Mouse (Mus musculus): ENCODE results near the gene Pald1. TPM values are rescaled to one million over a fixed set of nuclear protein-coding genes. Genes with fewer than 3 reads are reported as not detected.

Pald1 gene
- polyA plus RNA-seq, 1 experiment from 2014 or later = 10.0 TPM

GRCm38 (mm10) chr10:61327545-61327944 lies 55.8 kb downstream of the Pald1 start:
- ATAC-seq (no peak), DNase-seq (ENCODE audit: low spot score) (no peak)
- H3K36me3 ChIP-seq (ENCODE audit: control insufficient read depth, insufficient read depth, low read length) = no peaks in the 10 kb centered on the region
- WGBS = 84% methylated on average over 10 of the region's 10 CpGs
- H3K27ac ChIP-seq (ENCODE audit: low read depth, low read length) = no peak overlapping the region
- H3K4me3 ChIP-seq (ENCODE audit: low read depth, low read length) = no peak overlapping the region
- no peaks in the 10 kb centered on the region; the same call in 1 of the 2 replicates for H3K4me1 ChIP-seq (ENCODE audit: control insufficient read depth, insufficient read depth, low read length)
- no peaks in the 10 kb centered on the region for H3K9me3 ChIP-seq (replicated peaks; ENCODE audit: control insufficient read depth, low read length)
- H3K9ac ChIP-seq (ENCODE audit: low read length) = no peak overlapping the region
- no peaks in the 10 kb centered on the region for H3K27me3 ChIP-seq (replicated peaks; ENCODE audit: control insufficient read depth, insufficient read depth, low read length)
- H3K4me2 ChIP-seq (ENCODE audit: low read length) = no peak overlapping the region

- H3K36me3 ChIP-seq (ENCODE audit: control insufficient read depth, insufficient read depth, low read length) = no peaks in the 10 kb centered on the region
- H3K4me2 ChIP-seq (ENCODE audit: low read length) = no peak overlapping the region
- no peak overlapping the region for H3K4me3 ChIP-seq (ENCODE audit: low read depth, low read length)
- no peak overlapping the region for H3K9ac ChIP-seq (ENCODE audit: low read length)
- H3K4me1 ChIP-seq (ENCODE audit: control insufficient read depth, insufficient read depth, low read length) = no peaks in the 10 kb centered on the region; the same call in 1 of the 2 replicates
- no peaks in the 10 kb centered on the region for H3K9me3 ChIP-seq (replicated peaks; ENCODE audit: control insufficient read depth, low read length)
- no peaks in the 10 kb centered on the region for H3K27me3 ChIP-seq (replicated peaks; ENCODE audit: control insufficient read depth, insufficient read depth, low read length)
- 26% methylated on average over 9 of the region's 9 CpGs for WGBS
- ATAC-seq (no peak), DNase-seq (ENCODE audit: low spot score) (no peak)
- no peak overlapping the region for H3K27ac ChIP-seq (ENCODE audit: low read depth, low read length)
These were observed 57.5 kb downstream of the Pald1 start for GRCm38 (mm10) chr10:61325782-61326328.

DNA sequence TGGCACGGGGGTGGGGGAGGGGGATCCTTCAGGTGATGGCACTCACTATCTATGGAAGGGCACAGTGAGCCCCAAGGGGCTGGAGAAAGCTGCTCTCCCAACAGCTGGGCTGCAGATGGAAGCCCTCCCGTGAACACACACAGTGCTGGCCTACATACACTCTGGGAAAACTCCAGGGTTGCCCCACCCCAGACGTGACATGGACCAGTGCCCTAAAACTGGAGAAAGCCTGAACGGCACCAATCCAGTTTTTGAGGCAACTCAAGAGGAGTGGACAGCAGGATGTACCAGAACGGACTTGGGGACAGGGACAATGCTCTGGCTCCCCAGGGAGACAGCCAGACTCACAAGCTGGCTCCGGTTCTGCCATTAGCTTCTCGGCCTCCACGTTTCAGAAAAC lies 58.6 kb downstream of the Pald1 start:
- no peak overlapping the region for H3K4me3 ChIP-seq (ENCODE audit: low read depth, low read length)
- no peak for ATAC-seq
- DNase-seq (ENCODE audit: low spot score) = no peak
- H3K27ac ChIP-seq (ENCODE audit: low read depth, low read length) = no peak overlapping the region
- H3K4me1 ChIP-seq (ENCODE audit: control insufficient read depth, insufficient read depth, low read length) = no peaks in the 10 kb centered on the region; the same call in 1 of the 2 replicates
- no peaks in the 10 kb centered on the region for H3K36me3 ChIP-seq (ENCODE audit: control insufficient read depth, insufficient read depth, low read length)
- H3K4me2 ChIP-seq (ENCODE audit: low read length) = no peak overlapping the region
- no peaks in the 10 kb centered on the region for H3K27me3 ChIP-seq (replicated peaks; ENCODE audit: control insufficient read depth, insufficient read depth, low read length)
- no peak overlapping the region for H3K9ac ChIP-seq (ENCODE audit: low read length)
- WGBS = 84% methylated on average over 8 of the region's 8 CpGs
- H3K9me3 ChIP-seq (replicated peaks; ENCODE audit: control insufficient read depth, low read length) = no peaks in the 10 kb centered on the region

DNA sequence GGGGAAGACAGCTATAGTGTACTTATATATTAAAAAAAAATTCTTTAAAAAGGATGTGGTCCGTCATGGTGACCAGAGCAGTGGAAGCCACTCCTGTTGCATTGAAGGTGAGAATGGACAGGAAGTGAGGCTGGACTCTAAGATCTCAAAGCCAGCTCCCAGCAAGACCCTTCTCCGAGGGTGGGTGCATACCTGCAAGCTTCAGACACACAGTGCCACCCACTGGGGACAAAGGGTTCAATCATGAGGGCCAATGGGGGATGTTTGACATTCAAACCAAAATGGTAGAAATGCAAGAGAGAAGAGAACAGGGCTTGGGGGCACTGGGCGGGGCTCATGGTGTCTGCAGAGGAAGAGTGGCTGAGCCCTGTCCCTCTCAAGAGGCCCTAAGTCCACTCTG lies 64.8 kb downstream of the Pald1 start:
- no peak overlapping the region for H3K4me2 ChIP-seq (ENCODE audit: low read length)
- H3K4me1 ChIP-seq (ENCODE audit: control insufficient read depth, insufficient read depth, low read length) = no peaks in the 10 kb centered on the region
- no peak for ATAC-seq
- no peak overlapping the region for H3K27ac ChIP-seq (ENCODE audit: low read depth, low read length)
- no peak for DNase-seq (ENCODE audit: low spot score)
- no peaks in the 10 kb centered on the region for H3K9me3 ChIP-seq (replicated peaks; ENCODE audit: control insufficient read depth, low read length)
- H3K36me3 ChIP-seq (ENCODE audit: control insufficient read depth, insufficient read depth, low read length) = no peaks in the 10 kb centered on the region
- H3K27me3 ChIP-seq (replicated peaks; ENCODE audit: control insufficient read depth, insufficient read depth, low read length) = no peaks in the 10 kb centered on the region
- H3K9ac ChIP-seq (ENCODE audit: low read length) = no peak overlapping the region
- WGBS = 90% methylated on average over 3 of the region's 3 CpGs
- H3K4me3 ChIP-seq (ENCODE audit: low read depth, low read length) = no peak overlapping the region

DNA sequence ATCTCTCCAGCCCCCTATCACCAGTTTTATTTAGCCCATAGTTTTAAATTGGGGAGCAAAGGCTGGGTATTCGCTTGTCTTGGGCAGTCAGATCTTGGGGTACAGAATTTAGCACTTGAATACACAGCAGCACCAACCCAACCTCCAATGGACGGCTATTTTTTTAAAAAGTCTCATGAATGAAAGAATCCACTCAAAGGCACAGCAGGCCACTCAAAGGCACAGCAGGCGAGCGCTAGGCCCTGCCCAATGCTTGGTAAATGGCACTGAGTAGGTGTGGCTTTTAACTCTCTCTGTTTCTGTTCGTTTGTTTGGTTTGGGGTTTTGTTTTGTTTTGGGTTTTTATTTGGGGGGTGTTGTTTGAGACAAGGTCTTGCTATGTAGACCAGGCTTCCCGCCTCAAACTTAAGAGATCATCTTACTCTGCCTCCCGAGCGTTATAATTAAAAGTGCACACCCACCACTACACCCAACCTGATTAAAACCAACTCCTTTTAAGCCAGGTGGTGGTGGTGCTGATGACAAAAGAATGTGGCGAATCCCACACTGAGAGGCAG lies 67.9 kb downstream of the Pald1 start:
- no peak for DNase-seq (ENCODE audit: low spot score)
- no peaks in the 10 kb centered on the region for H3K36me3 ChIP-seq (ENCODE audit: control insufficient read depth, insufficient read depth, low read length)
- no peaks in the 10 kb centered on the region for H3K27me3 ChIP-seq (replicated peaks; ENCODE audit: control insufficient read depth, insufficient read depth, low read length)
- H3K4me2 ChIP-seq (ENCODE audit: low read length) = no peak overlapping the region
- no peaks in the 10 kb centered on the region for H3K9me3 ChIP-seq (replicated peaks; ENCODE audit: control insufficient read depth, low read length)
- no peak overlapping the region for H3K9ac ChIP-seq (ENCODE audit: low read length)
- H3K27ac ChIP-seq (ENCODE audit: low read depth, low read length) = no peak overlapping the region
- no peak for ATAC-seq
- H3K4me3 ChIP-seq (ENCODE audit: low read depth, low read length) = no peak overlapping the region
- no peaks in the 10 kb centered on the region for H3K4me1 ChIP-seq (ENCODE audit: control insufficient read depth, insufficient read depth, low read length)
- 7% methylated on average over 9 of the region's 9 CpGs for WGBS

GRCm38 (mm10) chr10:61313750-61314149 lies 69.6 kb downstream of the Pald1 start:
- no peak for DNase-seq (ENCODE audit: low spot score)
- H3K4me1 ChIP-seq (ENCODE audit: control insufficient read depth, insufficient read depth, low read length) = no peaks in the 10 kb centered on the region
- no peak for ATAC-seq
- H3K4me2 ChIP-seq (ENCODE audit: low read length) = no peak overlapping the region
- 79% methylated on average over 7 of the region's 7 CpGs for WGBS
- H3K9me3 ChIP-seq (replicated peaks; ENCODE audit: control insufficient read depth, low read length) = no peaks in the 10 kb centered on the region
- no peak overlapping the region for H3K27ac ChIP-seq (ENCODE audit: low read depth, low read length)
- H3K36me3 ChIP-seq (ENCODE audit: control insufficient read depth, insufficient read depth, low read length) = no peaks in the 10 kb centered on the region
- H3K27me3 ChIP-seq (replicated peaks; ENCODE audit: control insufficient read depth, insufficient read depth, low read length) = no peaks in the 10 kb centered on the region
- no peak overlapping the region for H3K4me3 ChIP-seq (ENCODE audit: low read depth, low read length)
- no peak overlapping the region for H3K9ac ChIP-seq (ENCODE audit: low read length)

DNA sequence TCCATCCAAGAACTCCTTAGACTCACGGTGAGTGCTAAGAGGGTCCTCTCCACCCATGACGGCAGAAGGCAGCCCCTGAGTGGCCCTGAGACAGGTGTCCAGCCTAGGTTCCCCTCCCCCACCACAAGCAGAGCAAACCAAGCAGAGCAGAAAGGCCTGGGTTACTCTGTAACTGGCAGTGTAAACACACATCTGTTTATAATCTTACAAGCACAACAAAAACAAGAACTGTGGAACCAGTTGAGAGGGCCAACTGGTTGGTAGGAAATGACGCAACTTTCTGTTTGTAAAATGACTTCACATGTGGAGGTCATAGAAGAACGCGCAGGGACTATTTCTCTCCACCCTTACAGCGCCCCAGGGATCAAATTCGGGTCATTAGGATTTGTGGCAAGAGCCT lies 70.6 kb downstream of the Pald1 start:
- DNase-seq (ENCODE audit: low spot score) (no peak), ATAC-seq (no peak)
- H3K9ac ChIP-seq (ENCODE audit: low read length) = no peak overlapping the region
- WGBS = 74% methylated on average over 7 of the region's 7 CpGs
- no peaks in the 10 kb centered on the region for H3K9me3 ChIP-seq (replicated peaks; ENCODE audit: control insufficient read depth, low read length)
- no peak overlapping the region for H3K27ac ChIP-seq (ENCODE audit: low read depth, low read length)
- no peaks in the 10 kb centered on the region for H3K27me3 ChIP-seq (replicated peaks; ENCODE audit: control insufficient read depth, insufficient read depth, low read length)
- H3K36me3 ChIP-seq (ENCODE audit: control insufficient read depth, insufficient read depth, low read length) = no peaks in the 10 kb centered on the region
- no peak overlapping the region for H3K4me2 ChIP-seq (ENCODE audit: low read length)
- H3K4me1 ChIP-seq (ENCODE audit: control insufficient read depth, insufficient read depth, low read length) = no peaks in the 10 kb centered on the region
- no peak overlapping the region for H3K4me3 ChIP-seq (ENCODE audit: low read depth, low read length)

DNA sequence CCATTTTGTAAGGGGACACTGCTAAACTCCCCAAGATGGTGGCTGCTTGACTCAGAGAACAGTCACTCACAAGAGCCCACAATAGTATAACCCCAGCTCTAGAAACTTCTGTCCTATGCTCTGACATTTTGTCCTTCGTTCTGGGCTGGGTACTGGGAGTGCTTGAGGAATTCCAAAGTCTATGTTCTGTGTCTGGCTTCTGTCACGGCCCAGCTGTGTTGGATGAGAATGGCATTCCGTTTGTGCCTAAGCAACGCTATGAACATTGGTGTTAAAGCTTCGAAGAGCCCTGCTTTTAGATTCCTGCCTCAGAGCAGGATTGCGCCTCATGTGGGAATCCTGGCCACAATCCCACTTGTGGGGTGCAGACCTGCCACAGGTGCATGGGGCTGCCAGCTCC lies 71.2 kb downstream of the Pald1 start:
- WGBS = 90% methylated on average over 6 of the region's 6 CpGs
- no peak for ATAC-seq

GRCm38 (mm10) chr10:61308706-61309320 lies 74.5 kb downstream of the Pald1 start:
- Histone ChIP-seq H3K27me3 (replicated peaks; ENCODE audit: control insufficient read depth, insufficient read depth, low read length) (no peaks in the 10 kb centered on the region), H3K9ac (ENCODE audit: low read length) (no peak overlapping the region), H3K4me3 (ENCODE audit: low read depth, low read length) (no peak overlapping the region), H3K36me3 (ENCODE audit: control insufficient read depth, insufficient read depth, low read length) (no peaks in the 10 kb centered on the region), H3K9me3 (replicated peaks; ENCODE audit: control insufficient read depth, low read length) (no peaks in the 10 kb centered on the region), H3K27ac (ENCODE audit: low read depth, low read length) (no peak overlapping the region), H3K4me2 (ENCODE audit: low read length) (no peak overlapping the region), H3K4me1 (ENCODE audit: control insufficient read depth, insufficient read depth, low read length) (no peaks in the 10 kb centered on the region)
- ATAC-seq (no peak), DNase-seq (ENCODE audit: low spot score) (no peak)
- 64% methylated on average over 12 of the region's 12 CpGs for WGBS

More for the DNA sequence above, 71.2 kb downstream of the Pald1 start:
- H3K4me3 ChIP-seq (ENCODE audit: low read depth, low read length) = no peak overlapping the region
- DNase-seq (ENCODE audit: low spot score) = no peak
- no peaks in the 10 kb centered on the region for H3K4me1 ChIP-seq (ENCODE audit: control insufficient read depth, insufficient read depth, low read length)
- H3K27ac ChIP-seq (ENCODE audit: low read depth, low read length) = no peak overlapping the region
- no peaks in the 10 kb centered on the region for H3K9me3 ChIP-seq (replicated peaks; ENCODE audit: control insufficient read depth, low read length)
- H3K27me3 ChIP-seq (replicated peaks; ENCODE audit: control insufficient read depth, insufficient read depth, low read length) = no peaks in the 10 kb centered on the region
- H3K36me3 ChIP-seq (ENCODE audit: control insufficient read depth, insufficient read depth, low read length) = no peaks in the 10 kb centered on the region
- no peak overlapping the region for H3K4me2 ChIP-seq (ENCODE audit: low read length)
- H3K9ac ChIP-seq (ENCODE audit: low read length) = no peak overlapping the region

Measured in forebrain, embryonic 14.5 days (tissue).